Mouse (Mus musculus): ENCODE measurements at regions not wholly inside any gene's neighbourhood (a gene's known extent, or its start where the extent isn't known, plus 50 kb on each side); places are given as distances from the start of the nearest gene placed in this dataset.
"Not testable (repeated sequence)": the region's sequence is repeated elsewhere in the genome, so short reads cannot be mapped to it uniquely, and the experiment has no call there.

DNA sequence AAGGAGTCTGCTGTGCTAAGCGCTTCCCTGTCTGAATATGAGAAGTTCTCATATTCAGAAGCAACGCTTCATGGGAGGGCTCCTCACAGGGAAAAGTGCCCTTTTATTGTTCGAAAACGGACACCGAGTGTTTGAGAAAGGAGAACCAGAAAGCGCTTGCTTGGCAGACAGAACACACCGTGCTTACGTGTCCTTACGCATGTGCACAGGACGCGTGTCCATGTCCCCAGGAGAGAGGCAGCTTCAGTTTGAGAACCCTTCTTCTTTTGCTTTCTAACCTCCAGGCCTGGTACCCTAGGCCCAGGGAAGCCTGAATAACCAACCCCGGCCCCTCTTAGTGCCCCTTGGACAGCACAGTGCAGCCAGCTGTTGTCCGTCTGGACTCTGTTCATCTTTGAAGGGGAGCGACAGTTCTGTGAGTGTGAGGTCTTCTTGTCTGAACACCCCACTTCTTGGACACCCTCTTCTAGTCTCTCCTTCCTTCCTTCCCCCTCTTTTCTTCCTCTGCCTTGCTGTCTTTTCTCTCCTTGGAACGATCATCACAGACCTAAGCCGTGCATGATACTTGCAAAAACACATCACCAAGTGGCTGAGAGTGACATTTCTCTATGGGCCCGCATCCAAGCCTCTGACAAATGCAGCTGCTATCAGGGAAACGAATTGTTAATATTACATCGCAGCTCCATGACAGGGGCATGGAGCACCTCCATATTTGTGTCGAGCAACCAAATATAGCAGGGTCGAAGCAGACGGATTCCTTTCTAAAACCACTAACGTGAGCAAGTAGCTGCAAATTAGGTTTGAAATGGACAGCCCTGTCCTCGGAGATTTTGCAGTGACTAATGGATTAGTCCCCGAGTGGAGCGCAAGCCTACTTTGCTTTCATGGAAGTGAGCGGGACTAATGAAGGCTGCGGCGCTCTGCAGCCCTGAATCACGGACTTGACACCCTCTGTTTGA lies 149.9 kb upstream of the Sulf2 start:
- intact Hi-C loops (cut with DNase I): no loop called here
- peak; percentile 17 to 31 for DNase-seq (ENCODE audit: low spot score in 2 of 2)

DNA sequence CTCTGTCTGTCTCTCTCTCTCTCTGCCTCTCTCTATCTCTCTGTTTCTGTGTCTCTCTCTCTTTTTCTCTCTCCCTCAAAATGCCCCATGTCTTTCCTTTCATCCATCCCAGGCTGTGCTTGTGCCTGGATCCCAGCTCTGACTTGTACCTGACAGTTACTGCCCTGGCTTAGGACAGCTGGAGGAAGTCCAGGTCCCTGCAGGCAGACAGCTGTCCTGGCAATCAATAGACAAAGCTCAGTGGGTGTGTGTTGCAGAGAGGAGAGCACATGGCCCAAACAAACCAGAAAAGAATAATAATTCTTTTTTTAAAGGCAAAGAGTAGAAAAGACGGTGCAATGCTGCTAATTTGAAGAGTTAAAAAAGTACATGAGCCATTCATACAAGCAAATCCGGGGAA lies 148.4 kb upstream of the Sulf2 start:
- intact Hi-C loops (cut with DNase I): no loop called here
- no peak for DNase-seq (ENCODE audit: low spot score in 2 of 2)

DNA sequence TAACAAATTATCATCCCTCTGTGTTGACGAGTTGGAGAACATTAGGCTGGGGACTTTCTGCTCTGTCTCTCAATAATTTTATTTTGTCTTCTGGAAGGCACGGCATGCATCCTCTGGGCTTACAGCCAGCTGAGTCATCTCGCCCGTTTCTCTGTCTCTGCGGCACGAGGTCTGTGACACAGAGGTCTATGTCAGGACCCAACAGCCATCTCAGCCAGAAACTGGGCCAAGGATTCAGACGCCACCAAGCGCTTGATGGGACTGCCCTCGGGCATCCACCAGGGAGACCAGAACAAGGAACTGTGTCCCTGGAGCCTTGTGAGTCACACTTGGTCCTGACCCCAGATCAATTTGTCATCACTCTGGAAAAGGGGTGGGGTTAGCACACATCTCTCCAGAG lies 145.7 kb upstream of the Sulf2 start:
- peak in 1 of 2 experiments; percentile 13 for DNase-seq (ENCODE audit: low spot score in 2 of 2)
- intact Hi-C loops (cut with DNase I): no loop called here

DNA sequence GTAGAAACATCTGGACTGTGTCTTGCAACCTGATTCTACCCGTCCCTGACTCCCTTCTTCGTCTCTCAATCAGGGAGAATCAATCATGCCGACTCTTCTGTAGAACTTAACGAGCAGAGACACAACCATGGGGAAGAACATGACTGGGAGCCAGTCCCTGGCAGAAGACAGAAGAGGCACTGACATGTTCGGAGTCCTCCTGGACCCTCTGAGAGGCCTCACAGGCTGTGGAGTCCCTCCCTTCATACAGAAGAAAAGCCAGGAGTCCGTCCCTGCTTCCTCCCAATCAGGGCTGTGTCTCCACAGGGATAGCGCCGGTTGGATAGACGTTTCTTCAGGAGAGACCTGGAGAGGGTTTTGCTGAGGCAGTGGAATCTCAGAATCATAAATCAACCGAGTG lies 139.2 kb upstream of the Sulf2 start:
- no peak for DNase-seq (ENCODE audit: low spot score in 2 of 2)
- intact Hi-C loops (cut with DNase I): no loop called here

DNA sequence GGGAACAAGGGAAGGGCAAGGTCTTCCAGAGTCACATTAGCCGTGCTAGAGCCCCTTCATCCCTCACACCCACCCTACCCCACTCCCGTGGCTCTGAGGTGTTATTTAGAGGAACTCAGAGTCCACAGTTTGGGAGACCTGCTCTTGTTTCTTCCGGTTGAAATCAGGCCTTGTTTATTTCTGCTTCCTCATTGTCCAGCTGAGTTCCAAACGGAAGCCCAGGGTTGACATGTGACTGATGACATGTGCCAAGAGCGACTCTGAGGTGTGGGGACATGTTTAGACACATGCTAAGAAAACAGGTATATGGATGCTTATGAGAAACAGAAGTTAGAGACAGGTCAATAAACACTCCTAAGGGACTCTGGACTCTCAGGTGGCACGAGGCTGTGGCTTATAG lies 137.5 kb upstream of the Sulf2 start:
- DNase-seq (ENCODE audit: low spot score in 2 of 2): no peak
- intact Hi-C loops (cut with DNase I): no loop called here

DNA sequence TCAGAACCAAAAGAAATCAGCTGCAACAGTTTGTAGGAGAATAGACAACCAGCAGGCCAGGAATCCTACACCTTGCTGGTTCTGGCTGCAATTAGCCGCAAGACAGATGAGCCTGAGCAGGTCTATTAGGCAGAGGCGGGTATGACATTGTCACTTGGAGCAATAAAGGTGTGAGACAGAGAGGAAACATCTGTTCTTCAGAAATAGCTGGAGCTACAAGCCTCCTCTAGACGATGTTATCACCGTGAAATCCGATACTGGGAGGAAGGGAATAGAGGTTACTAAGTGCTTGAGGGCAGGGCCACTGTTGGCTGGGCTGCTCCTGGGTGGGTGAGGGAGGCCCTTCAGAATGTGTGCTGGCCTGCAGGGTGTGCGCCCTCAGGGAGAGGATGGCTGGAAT lies 135.8 kb upstream of the Sulf2 start:
- intact Hi-C loops (cut with DNase I): no loop called here
- no peak for DNase-seq (ENCODE audit: low spot score in 2 of 2)

DNA sequence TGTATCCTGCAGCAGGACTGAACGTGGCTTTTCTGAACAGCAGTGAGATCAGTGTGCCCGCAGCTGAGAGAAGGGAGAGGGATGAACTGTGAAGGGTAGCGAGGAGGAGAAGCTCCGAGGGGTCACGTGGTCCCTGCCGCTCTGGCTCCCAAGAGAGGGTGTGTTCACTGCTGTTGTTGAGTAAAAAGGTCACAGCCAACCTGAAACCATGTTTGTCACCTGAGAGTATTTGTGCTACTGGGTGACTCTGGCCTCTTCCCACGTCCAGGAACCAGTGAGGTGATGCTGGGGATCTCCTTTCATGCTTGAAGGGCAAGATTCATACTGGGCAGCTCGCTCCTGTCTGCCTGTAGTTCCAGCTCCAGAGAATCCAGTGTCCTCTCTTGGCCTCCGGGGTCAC lies 135.4 kb upstream of the Sulf2 start:
- intact Hi-C loops (cut with DNase I): no loop called here
- no peak for DNase-seq (ENCODE audit: low spot score in 2 of 2)

DNA sequence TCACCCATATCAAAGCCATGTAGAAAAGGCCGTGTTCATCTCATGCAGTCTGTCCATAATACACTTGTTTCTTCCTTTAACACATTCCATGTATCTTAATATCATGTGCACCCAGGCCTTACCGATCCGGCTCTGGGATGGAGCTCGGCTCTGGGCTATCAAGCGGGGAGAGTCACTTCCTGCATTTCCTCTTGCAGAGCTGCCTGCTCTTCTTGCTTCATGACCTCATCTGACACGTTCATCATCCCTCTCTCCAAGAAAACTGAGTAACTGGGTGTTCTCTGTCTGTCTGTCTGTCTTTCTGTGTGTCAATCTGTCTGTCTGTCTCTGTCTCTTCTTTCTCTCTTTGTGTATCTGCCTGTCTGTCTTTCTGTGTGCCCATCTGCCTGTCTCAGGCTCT lies 133.7 kb upstream of the Sulf2 start:
- DNase-seq (ENCODE audit: low spot score in 2 of 2): no peak
- intact Hi-C loops (cut with DNase I): no loop called here

DNA sequence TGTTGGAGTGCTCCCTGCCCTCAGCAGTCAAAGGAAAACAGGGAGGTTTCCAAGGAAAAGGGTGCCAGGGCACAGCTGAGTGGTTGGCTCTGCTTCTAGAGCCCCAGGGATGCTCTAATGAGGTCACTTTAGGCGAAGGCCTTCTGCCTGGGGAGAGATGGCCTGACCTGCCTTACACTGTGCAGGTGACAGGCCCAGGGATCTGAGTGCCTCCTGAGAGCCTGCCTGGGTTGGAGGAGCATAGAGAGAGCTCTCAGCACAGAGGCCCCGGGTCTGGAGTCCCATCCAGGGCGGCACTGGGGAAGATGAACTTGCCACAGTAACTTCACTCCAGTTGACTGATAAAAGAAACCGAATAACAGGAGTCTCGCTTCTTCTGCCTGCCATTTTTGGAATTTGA lies 125.7 kb upstream of the Sulf2 start:
- intact Hi-C loops (cut with DNase I); DNase-seq (ENCODE audit: low spot score in 2 of 2): not testable (repeated sequence)

DNA sequence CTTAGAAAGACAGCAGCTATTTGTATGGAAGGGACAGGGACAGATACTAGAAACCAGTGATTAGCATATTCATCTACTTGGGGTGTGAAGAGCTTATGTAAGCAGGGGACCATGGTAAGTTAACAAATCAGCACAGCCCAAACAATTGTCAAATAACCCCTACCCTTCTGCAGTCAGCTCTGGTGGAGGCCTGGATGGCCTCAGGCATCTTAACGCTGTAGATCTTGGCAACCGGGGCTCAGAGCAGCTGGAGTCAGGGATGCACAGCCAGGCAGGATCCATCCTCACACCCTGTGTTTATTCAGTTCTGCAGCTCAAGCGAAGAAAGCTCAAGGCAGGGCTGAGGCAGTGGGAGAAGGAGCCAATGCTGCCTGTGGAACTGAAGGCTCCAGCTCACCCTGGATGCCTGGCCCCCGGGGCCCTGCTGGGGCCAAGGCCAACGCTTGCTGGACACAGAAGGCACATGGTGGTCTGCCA lies 125.2 kb upstream of the Sulf2 start:
- peak in 1 of 2 experiments; percentile 19 for DNase-seq (ENCODE audit: low spot score in 2 of 2)
- intact Hi-C loops (cut with DNase I): no loop called here

DNA sequence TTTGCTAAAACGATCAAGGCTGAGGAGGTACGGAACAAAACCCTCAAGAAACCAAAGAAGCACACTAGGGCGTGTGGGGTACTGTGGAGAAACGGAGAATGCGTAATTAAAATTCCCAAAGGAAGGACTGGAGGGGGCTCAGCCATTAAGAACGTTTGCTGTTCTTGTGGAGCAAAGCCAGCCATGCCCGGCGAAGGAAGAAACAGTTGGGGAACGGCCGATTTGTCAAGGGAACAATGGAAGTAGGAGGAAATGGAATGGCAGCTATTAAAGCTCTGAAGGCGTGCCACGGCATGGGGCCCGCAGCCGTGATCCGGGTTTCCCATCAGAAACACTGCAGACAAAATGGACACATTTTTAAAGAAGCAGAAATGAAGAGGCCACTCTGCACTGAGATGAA lies 124.2 kb upstream of the Sulf2 start:
- no peak for DNase-seq (ENCODE audit: low spot score in 2 of 2)
- intact Hi-C loops (cut with DNase I): no loop called here

DNA sequence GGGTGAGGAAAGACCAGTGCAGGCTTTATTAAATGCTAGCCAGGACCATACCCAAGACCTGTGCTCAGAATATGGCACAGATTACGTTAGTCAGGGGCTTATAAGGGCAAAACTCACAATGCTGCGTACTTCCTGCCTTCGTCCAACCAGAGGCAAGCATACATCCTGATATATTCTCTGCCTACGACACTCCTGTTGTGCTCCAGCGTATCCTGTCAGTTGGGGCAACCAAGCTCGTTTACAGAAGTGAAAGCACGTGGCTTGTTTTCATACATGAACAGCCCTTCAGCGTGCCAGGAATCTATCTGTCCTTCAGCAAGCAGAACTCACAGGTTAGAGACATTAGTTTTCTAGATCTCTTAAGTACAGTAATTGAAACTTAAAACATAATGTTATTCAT lies 119.9 kb upstream of the Sulf2 start:
- DNase-seq (ENCODE audit: low spot score in 2 of 2): no peak
- intact Hi-C loops (cut with DNase I): no loop called here

DNA sequence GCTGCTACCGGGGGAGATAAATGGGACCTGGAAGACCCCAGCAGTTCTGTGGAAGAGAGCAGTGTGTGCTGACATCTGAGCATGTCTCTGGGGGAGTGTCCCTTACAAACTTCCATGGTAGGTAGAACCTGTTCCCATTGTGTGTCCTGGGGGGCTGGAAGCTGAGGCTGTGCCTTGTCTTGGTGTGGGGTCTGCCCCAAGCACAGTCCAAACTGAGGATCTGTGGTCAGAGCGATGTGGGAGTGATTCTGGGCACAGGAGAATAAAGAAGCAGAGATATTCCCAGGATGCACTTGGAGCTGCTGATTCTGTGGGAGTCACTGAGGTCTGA lies 118.5 kb upstream of the Sulf2 start:
- DNase-seq (ENCODE audit: low spot score in 2 of 2): no peak
- intact Hi-C loops (cut with DNase I): loop anchor here (5.0 kb wide), 1 partner anchor 107 kb away; no protein-coding TSS in a partner anchor

DNA sequence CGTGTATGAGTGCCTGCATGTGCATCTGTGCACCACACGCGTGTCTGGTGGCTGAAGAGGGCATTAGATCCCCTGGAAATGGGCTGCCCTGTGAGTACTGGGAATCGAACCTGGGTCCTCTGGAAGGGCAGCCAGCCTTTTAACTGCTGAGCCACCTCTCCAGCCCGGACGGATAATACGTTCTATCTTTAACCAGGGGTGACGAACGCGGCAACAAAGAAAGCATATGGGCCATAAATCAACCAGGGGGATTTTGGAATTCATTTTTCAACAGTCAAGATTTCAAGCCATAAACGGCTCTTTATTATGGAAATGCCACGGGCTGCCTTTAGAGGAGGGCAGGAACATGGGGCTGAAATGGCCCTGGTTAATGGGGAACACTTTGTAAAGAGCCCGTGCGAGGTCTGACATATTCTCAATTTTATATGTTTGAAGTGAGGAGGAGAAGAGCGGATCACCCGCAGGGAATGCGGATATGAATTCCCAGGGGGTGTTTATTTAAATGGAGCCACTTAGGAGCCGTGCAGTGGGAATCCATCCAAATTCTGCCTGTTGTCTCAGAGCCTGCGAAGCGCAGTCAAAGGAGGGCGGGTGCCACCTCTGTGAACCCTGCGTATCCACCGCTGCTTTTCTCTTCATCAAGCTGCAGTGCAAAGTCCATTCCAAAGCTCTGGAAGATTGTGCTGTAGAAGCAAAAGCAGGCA lies 118.0 kb upstream of the Sulf2 start:
- DNase-seq (ENCODE audit: low spot score in 2 of 2): peak in 1 of 2 experiments; percentile 19
- intact Hi-C loops (cut with DNase I): loop anchor here (5.0 kb wide), 1 partner anchor 106 kb away; no protein-coding TSS in a partner anchor

DNA sequence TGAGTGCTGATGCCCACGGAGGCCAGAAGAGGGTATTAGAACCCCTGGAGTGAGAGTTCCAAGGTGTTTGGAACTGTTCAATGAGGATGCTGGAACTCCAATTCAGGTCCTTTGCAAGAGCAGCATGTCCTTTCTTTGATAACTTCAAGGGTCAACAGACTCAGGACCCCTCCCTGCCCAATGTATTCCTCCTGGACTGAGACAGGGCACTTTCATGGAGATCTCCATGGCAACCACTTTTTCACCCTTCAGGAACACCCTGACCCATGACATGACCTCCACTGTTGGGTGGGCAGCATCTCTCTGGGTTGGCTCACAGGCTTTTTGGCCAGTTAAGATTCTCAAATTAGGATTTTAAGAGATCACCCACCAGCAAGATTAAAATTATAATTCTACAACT lies 117.4 kb upstream of the Sulf2 start:
- intact Hi-C loops (cut with DNase I): loop anchor here (5.0 kb wide), 1 partner anchor 106 kb away; no protein-coding TSS in a partner anchor
- DNase-seq (ENCODE audit: low spot score in 2 of 2): no peak

DNA sequence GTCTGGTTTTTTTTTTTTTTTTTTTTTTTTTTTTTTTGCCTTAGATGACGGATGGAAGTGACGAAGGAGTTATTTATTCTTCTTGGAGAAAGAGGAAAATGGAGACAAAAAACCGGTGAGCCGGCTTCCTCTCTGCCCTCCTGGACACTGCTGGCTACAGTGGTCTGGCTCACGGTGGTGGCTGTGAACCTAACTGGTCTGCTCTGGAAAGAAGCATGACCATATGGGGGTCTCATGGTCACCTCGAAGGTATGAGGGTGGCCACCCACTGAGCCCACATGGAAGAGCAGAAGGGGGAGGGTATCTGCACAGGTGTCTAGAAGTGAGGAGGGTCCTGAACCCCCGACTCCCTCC lies 116.7 kb upstream of the Sulf2 start:
- no peak for DNase-seq (ENCODE audit: low spot score in 2 of 2)
- intact Hi-C loops (cut with DNase I): loop anchor here (5.0 kb wide), 1 partner anchor 105 kb away; no protein-coding TSS in a partner anchor

DNA sequence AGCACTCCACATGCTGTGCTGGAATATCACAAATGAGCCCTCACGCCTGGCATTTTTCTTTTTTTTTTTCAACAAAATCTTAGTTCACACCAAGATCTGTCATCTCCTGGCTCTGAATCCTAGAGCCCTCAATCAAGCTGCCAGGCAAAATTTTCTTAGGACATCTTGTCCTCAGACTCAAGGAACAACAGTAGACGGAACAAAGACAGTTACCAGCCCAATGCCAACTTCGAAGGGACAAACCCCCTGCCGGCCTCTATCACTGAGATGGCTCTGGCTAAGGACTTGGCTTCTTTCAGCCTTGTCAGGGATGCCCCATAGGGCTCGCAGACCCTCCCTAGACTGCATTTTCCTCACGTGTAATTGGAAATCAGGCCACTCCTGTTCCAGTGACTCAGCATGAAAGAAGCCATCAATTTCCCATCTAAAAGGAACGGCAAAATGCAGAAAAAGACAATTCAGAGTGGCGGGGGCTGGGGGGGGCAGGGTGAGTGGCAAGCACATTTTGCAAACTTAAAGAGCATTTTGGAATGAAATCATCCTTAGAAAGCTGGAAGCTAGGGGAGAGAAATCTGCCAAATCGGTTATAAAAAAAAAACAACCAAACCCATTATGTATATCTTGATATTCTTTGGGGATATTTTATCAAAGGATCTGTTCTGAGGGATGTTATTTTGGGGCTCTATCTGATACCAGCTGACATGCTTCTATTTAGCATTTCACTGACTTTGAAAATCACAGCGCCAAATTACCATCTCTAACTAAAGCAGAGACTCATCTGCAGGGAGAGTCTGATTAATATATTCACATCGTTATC lies 116.1 kb upstream of the Sulf2 start:
- intact Hi-C loops (cut with DNase I): loop anchor here (5.0 kb wide), 1 partner anchor 104 kb away; no protein-coding TSS in a partner anchor

DNA sequence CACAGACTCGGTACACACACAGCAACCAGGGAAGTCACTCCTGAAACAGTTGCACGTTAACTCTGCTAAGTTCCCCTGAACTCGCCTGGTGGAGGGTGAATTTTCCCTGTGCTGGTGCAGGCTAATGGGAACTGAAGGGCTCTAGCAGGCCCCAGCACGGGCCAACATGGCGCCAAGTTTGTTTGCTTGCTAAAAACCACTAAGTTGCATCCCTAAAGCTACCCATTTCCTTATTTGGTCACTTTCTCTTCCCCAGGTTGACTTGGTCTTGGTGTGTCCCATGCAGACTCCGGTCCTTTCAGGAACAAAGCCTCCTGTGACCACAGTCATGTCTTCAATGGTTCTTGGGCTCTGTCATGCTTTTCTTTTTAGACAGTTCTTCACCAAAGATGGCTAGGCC lies 114.5 kb upstream of the Sulf2 start:
- intact Hi-C loops (cut with DNase I): loop anchor here (5.0 kb wide), 1 partner anchor 103 kb away; no protein-coding TSS in a partner anchor

More for the DNA sequence above, 116.1 kb upstream of the Sulf2 start:
- DNase-seq (ENCODE audit: low spot score in 2 of 2): peak; percentile 14 to 63

DNA sequence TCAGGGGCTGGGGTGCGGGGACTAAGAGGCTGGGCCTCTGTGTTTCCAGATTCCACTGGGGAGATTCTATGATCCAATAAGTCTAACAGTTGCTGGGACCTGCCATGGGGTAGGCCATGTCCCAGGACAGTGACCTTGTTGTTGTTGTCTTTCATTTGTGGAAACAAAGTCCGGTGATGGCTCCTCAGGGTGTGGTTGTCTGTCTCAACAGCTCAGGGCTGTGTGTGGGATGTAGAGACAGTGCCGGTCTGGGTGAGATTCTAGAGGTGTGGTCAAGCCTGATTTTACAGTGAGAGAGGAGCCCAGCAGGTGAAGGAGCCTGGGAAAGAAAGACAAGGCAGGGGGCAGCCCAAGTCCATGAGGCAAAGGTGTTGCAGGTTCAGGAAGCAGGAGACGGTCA lies 111.5 kb upstream of the Sulf2 start:
- intact Hi-C loops (cut with DNase I): no loop called here
- no peak for DNase-seq (ENCODE audit: low spot score in 2 of 2)

More for the DNA sequence above, 114.5 kb upstream of the Sulf2 start:
- DNase-seq (ENCODE audit: low spot score in 2 of 2): no peak

DNA sequence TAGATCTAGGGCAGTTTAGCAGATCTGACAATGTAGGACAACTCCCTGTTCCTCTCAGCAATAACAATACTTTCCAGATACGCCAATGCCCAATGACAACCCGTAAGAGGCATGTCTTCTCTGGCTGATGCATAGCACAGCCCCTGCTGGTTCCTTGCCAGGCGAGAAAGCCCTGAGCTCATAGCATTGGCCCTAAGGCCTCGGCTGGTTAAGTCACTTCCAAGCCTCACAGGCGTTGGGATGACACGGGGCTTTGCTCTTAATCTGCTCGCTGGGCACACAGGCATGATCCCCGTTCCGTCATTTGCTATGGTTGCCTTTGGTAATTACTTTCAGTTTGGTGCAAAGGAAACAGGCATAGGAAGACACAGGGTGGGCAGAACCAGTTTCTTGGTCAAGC lies 111.0 kb upstream of the Sulf2 start:
- intact Hi-C loops (cut with DNase I): no loop called here
- DNase-seq (ENCODE audit: low spot score in 2 of 2): no peak
